Mouse (Mus musculus) forebrain, embryonic 15.5 days (tissue): ENCODE measurements around the gene Il23r. TPM values are rescaled to one million over a fixed set of nuclear protein-coding genes. Genes with fewer than 3 reads are reported as not detected.

Experiments used
- ATAC-seq: fragments of 200-750 bp; cut with Nextera tagmentation; replicated peaks from 2 replicates; pipeline ENCODE4 v1.8.0; 2017; ENCODE audit warnings: mild to moderate bottlenecking, moderate TSS enrichment, moderate library complexity
- H3K27ac ChIP-seq: fragments of 300-500 bp; sonication (generic); replicated peaks from 2 replicates; pipeline ENCODE4 v1.5.1; 2015; ENCODE audit warnings: mild to moderate bottlenecking, inconsistent platforms
- H3K27me3 ChIP-seq: fragments of 300-500 bp; sonication (generic); 2 replicates; pipeline ENCODE4 v1.6.1; 2015; ENCODE audit warnings: inconsistent platforms
- H3K36me3 ChIP-seq: fragments of 300-500 bp; sonication (generic); 2 replicates; pipeline ENCODE4 v1.6.1; 2015; ENCODE audit warnings: mild to moderate bottlenecking, inconsistent platforms
- H3K4me1 ChIP-seq: fragments of 300-500 bp; sonication (generic); 2 replicates; pipeline ENCODE4 v1.6.1; 2015; ENCODE audit warnings: inconsistent platforms
- H3K4me2 ChIP-seq: fragments of 300-500 bp; sonication (generic); replicated peaks from 2 replicates; pipeline ENCODE4 v1.6.1; 2015; ENCODE audit warnings: mild to moderate bottlenecking, inconsistent platforms
- H3K4me3 ChIP-seq: fragments of 300-500 bp; sonication (generic); 2 replicates; pipeline ENCODE4 v1.5.1; 2015; ENCODE audit warnings: mild to moderate bottlenecking, inconsistent platforms
- H3K9ac ChIP-seq: fragments of 300-500 bp; sonication (generic); replicated peaks from 2 replicates; pipeline ENCODE4 v1.6.1; 2015; ENCODE audit warnings: mild to moderate bottlenecking, inconsistent platforms
- H3K9me3 ChIP-seq: fragments of 300-500 bp; sonication (generic); 2 replicates; pipeline ENCODE4 v1.6.1; 2016; ENCODE audit warnings: inconsistent platforms
- WGBS: fragments of 180-500 bp; shearing (Covaris S2); methylation state at CpG from one replicate; pipeline ENCODE4 v1.1.7; 2015; ENCODE audit warnings: mixed read lengths; 5-methylcytosine and 5-hydroxymethylcytosine counted together
- polyA plus RNA-seq: library from polyadenylated mRNA; unstranded; fragments of >200 nt; fragmentation: Nextera tagmentation; extraction: Ambion mirVana; gene quantifications from 2 replicates; pipeline ENCODE4 v1.2.1, GENCODE M21; 2015

The Il23r gene
- polyA plus RNA-seq, 1 experiment from 2014 or later, result not detected

- Histone ChIP-seq H3K4me2 (no peak overlapping the region), H3K27ac (no peak overlapping the region), H3K4me1 (no peaks in the 10 kb centered on the region), H3K9me3 (no peaks in the 10 kb centered on the region), H3K36me3 (no peaks in the 10 kb centered on the region), H3K27me3 (no peaks in the 10 kb centered on the region), H3K9ac (no peak overlapping the region), H3K4me3 (no peak overlapping the region)
- ATAC-seq, result no peak
- WGBS, result 93% methylated on average over 5 of the region's 5 CpGs
These were observed 76.4 kb downstream of the Il23r start for GRCm38 (mm10) chr6:67415276-67415675.

DNA sequence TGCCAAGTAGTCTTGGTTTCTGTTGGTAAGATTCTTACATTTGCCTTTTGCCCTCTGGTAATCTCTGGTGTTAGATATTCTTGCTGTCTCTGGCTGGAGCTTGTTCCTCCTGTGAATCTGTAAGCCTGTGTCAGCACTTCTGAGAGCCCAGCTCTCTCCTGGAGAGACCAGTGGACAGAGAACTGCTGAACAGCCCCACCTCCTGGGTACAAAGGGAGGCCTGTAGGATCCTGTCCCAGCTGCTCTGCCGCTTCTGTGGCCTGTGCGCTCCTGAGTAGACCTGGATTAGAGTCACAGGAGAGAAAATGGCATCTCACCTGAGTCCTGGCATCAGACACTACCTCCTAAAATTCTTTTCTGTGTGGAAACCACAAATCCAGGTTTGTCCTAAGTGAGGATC, 78.3 kb downstream of the Il23r start:
- ATAC-seq, result no peak
- Histone ChIP-seq H3K4me3 (no peak overlapping the region), H3K27me3 (no peaks in the 10 kb centered on the region), H3K4me2 (no peak overlapping the region), H3K9me3 (no peaks in the 10 kb centered on the region), H3K9ac (no peak overlapping the region), H3K27ac (no peak overlapping the region), H3K4me1 (no peaks in the 10 kb centered on the region), H3K36me3 (no peaks in the 10 kb centered on the region)
- WGBS, result 81% methylated on average over 2 of the region's 2 CpGs

GRCm38 (mm10) chr6:67405281-67405682, 86.4 kb downstream of the Il23r start:
- Histone ChIP-seq H3K4me3 (no peak overlapping the region), H3K27ac (no peak overlapping the region), H3K4me1 (peaks cover 8% of the 10 kb centered on the region), H3K9me3 (no peaks in the 10 kb centered on the region), H3K4me2 (no peak overlapping the region), H3K9ac (no peak overlapping the region), H3K36me3 (no peaks in the 10 kb centered on the region), H3K27me3 (no peaks in the 10 kb centered on the region)
- WGBS, result 4% methylated on average over 3 of the region's 3 CpGs
- peak; percentile 53; the same call in 1 of the 2 replicates for ATAC-seq

- no peaks in the 10 kb centered on the region for H3K27me3 ChIP-seq
- H3K4me2 ChIP-seq, result no peak overlapping the region
- no peaks in the 10 kb centered on the region for H3K36me3 ChIP-seq
- no peak overlapping the region for H3K27ac ChIP-seq
- WGBS, result 77% methylated on average over 5 of the region's 5 CpGs
- H3K4me3 ChIP-seq, result no peak overlapping the region
- ATAC-seq, result no peak
- H3K9ac ChIP-seq, result no peak overlapping the region
- no peaks in the 10 kb centered on the region for H3K9me3 ChIP-seq
- no peaks in the 10 kb centered on the region for H3K4me1 ChIP-seq
These were observed 92.1 kb downstream of the Il23r start for GRCm38 (mm10) chr6:67399551-67399950.

DNA sequence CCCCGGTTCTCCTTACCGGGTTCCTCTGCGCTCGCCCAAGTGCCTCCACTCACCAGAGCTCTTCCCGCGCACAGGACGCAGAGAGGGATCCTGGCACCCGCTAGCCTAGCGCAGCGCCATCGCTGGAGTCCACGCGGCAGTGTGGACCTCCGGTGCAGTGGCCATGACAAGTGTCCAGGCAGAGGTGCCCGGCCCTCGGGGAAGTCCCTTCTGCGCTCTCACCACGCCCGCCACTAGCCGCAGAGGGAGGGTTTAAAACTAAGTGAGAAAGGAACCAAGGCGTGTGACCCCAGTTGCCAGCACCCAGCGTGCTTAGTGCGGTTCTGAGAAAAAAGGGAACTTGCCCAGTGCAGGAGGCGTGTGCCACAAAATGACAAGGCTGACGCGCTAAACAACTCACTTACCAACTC, 115.7 kb downstream of the Il23r start, which contains the start of gene Il12rb2:
Gene Il12rb2, minus strand, starts transcription at position 207 of the 410 bp plus-strand sequence.
- Histone ChIP-seq H3K36me3 (no peaks in the 10 kb centered on the region), H3K4me3 (peak within 1 kb of the TSS; percentile 23), H3K4me1 (peaks cover 9% of the 10 kb centered on the region), H3K27ac (no peak within 1 kb of the TSS), H3K27me3 (peaks cover 5% of the 10 kb centered on the region; the same call in 1 of the 2 replicates), H3K9me3 (no peaks in the 10 kb centered on the region), H3K9ac (no peak within 1 kb of the TSS), H3K4me2 (peak within 1 kb of the TSS; percentile 44)
- WGBS, result 4% methylated on average over 26 of the region's 26 CpGs
- ATAC-seq, result no peak

Other genes starting within 250 kb of the Il23r start
- gene Il12rb2, start 115.7 kb downstream of the Il23r start, polyA plus RNA-seq, result 0.10 TPM in 1 of 2 replicates, not detected in the other
- gene Tacstd2, start 43.9 kb upstream of the Il23r start, polyA plus RNA-seq, result 0.47 and 0.55 TPM in 2 replicates